Mouse (Mus musculus): ENCODE measurements at regions not wholly inside any gene's neighbourhood (a gene's known extent, or its start where the extent isn't known, plus 50 kb on each side); places are given as distances from the start of the nearest gene placed in this dataset.
"Not testable (repeated sequence)": the region's sequence is repeated elsewhere in the genome, so short reads cannot be mapped to it uniquely, and the experiment has no call there.

GRCm38 (mm10) chr12:119708715-119709114, 236.9 kb upstream of the Tmem196 start:
- not testable (repeated sequence) for DNase-seq (ENCODE audit: low spot score in 2 of 2)

GRCm38 (mm10) chr12:119730789-119731188, 214.8 kb upstream of the Tmem196 start:
- DNase-seq (ENCODE audit: low spot score in 2 of 2), result no peak

GRCm38 (mm10) chr12:119762580-119762979, 183.0 kb upstream of the Tmem196 start:
- DNase-seq (ENCODE audit: low spot score in 2 of 2), result no peak

GRCm38 (mm10) chr12:119763292-119763976, 182.2 kb upstream of the Tmem196 start:
- no peak for DNase-seq (ENCODE audit: low spot score in 2 of 2)

- no peak for DNase-seq (ENCODE audit: low spot score in 2 of 2)
Measured at GRCm38 (mm10) chr12:119777559-119777958, 168.1 kb upstream of the Tmem196 start.

- no peak for DNase-seq (ENCODE audit: low spot score in 2 of 2)
Measured at GRCm38 (mm10) chr12:119807692-119808091, 137.9 kb upstream of the Tmem196 start.

GRCm38 (mm10) chr12:119816225-119816624, 129.4 kb upstream of the Tmem196 start:
- no peak for DNase-seq (ENCODE audit: low spot score in 2 of 2)

GRCm38 (mm10) chr12:119839119-119839518, 106.5 kb upstream of the Tmem196 start:
- no peak for DNase-seq (ENCODE audit: low spot score in 2 of 2)

GRCm38 (mm10) chr12:119881744-119882143, 63.9 kb upstream of the Tmem196 start:
- no peak for DNase-seq (ENCODE audit: low spot score in 2 of 2)

GRCm38 (mm10) chr12:119890030-119890429, 55.6 kb upstream of the Tmem196 start:
- DNase-seq (ENCODE audit: low spot score in 2 of 2), result peak in 1 of 2 experiments; percentile 12

Measured in layer of hippocampus, postnatal 10 days (tissue).